Mouse (Mus musculus): ENCODE data around the gene Hnf4a.

DNA sequence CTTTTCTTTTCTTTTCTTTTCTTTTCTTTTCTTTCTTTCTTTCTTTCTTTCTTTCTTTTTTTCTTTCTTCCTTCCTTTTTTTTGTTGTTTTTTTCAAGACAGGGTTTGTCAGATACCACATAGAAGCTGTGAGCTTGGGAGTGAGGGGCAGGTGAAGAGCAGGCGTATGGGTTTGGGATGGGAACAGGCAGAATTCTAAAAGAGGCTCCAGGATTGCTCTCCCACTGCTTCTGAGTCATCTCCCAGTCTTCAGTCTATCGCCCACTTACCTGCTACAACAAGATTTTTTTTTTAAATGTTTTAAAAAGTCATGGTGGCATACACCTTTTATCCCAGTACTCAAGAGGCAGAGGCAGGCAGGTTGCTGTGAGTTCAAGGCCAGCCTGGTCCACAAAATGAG, 71.4 kb downstream of the Hnf4a start:
- TF ChIP-seq CTCF (IDR thresholded peaks at IDR 0.05; ENCODE audit: control insufficient read depth, insufficient read depth, insufficient read length): no peak
- TF ChIP-seq MAX (IDR thresholded peaks at IDR 0.05): no peak
- TF ChIP-seq USF1 (IDR thresholded peaks at IDR 0.05; ENCODE audit: low read depth): no peak
- TF ChIP-seq CEBPB (IDR thresholded peaks at IDR 0.05; ENCODE audit: low read depth): no peak
- no peak for TF ChIP-seq FOSL1 (IDR thresholded peaks at IDR 0.05; ENCODE audit: insufficient read depth, low read length, poor library complexity, severe bottlenecking)
- TF ChIP-seq MYOD1 (IDR thresholded peaks at IDR 0.05; ENCODE audit: control insufficient read depth, insufficient read length, low read depth): no peak
- TF ChIP-seq MYOG (IDR thresholded peaks at IDR 0.05; ENCODE audit: control insufficient read depth, extremely low read depth, insufficient read length): no peak

Data from C2C12 (cell line).